Mouse (Mus musculus) heart, adult 2 months (tissue): Measurements from ENCODE around the gene Plaur.

Source experiments
- CTCF ChIP-seq: fragments of 200-600 bp; IDR thresholded peaks from 2 replicates; pipeline ENCODE4 v1.8.1; 2022; ENCODE audit warnings: antibody characterized with exemption, mild to moderate bottlenecking, moderate library complexity
- EP300 ChIP-seq: fragments of 200-500 bp; IDR thresholded peaks from 2 replicates; pipeline ENCODE4 v1.6.1; 2011; ENCODE audit warnings: low read depth, low read length, control low read depth; ENCODE audit not compliant: insufficient read depth
- POLR2A ChIP-seq: fragments of 200-500 bp; IDR thresholded peaks from 2 replicates; pipeline ENCODE4 v1.6.1; 2011; ENCODE audit warnings: mild to moderate bottlenecking, low read depth, low read length, control low read depth; ENCODE audit not compliant: insufficient read depth

- TF ChIP-seq POLR2A (no peak), CTCF (no peak), EP300 (no peak)
These were observed 16.9 kb upstream of the Plaur start for GRCm38 (mm10) chr7:24445266-24445926.
